Mouse (Mus musculus) ovary, postnatal 36 days (tissue): ENCODE measurements at regions not wholly inside any gene's neighbourhood (a gene's known extent, or its start where the extent isn't known, plus 50 kb on each side); places are given as distances from the start of the nearest gene placed in this dataset.

ENCODE experiments used
- DNase-seq: peaks from one replicate; pipeline ENCODE4 v3.0.0; 2022; ENCODE audit warnings: low spot score, mixed read lengths

GRCm38 (mm10) chr13:83872887-83873286 lies 349.2 kb upstream of the Tmem161b start:
- no peak for DNase-seq

- no peak for DNase-seq
Measured at GRCm38 (mm10) chr13:83879561-83879960, 342.5 kb upstream of the Tmem161b start.

GRCm38 (mm10) chr13:83880305-83880704 lies 341.8 kb upstream of the Tmem161b start:
- no peak for DNase-seq

DNA sequence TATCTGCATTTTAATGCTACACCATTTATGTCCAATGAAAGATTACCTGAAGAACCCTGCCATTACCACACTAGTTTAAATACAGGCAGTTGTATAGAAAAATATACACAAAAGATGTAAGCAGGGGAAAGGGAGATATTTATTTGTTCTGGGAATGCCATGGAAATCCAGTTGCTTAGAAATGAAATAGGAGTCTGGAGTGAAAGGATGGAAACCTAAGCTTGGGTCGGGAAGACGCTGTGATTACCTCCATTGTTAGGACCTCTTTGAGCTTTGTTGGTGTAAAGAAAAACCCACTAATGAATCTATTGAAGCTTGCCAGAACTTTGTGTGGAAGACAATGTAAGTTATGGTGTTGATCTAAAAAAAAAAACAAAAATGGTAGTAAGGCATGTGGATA lies 341.3 kb upstream of the Tmem161b start:
- DNase-seq: no peak

DNA sequence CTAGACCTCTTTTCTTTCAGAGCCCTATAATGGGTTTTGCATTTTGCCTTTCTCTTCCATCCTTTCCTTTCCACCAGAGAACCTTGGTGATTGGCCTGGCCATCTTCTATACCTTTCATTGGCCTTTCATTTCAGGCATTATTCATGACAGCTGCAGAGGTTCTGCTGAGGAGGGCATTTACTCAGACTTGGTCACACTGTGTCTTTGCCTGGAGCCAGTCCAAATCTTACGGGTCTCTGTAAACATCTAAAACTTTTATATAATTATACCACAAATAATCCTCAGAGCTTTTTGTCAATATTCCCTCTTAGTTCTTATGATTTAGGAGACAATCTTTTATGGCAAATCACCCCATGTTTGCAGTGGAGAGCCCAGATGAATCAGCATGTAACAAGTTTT lies 339.3 kb upstream of the Tmem161b start:
- no peak for DNase-seq

DNA sequence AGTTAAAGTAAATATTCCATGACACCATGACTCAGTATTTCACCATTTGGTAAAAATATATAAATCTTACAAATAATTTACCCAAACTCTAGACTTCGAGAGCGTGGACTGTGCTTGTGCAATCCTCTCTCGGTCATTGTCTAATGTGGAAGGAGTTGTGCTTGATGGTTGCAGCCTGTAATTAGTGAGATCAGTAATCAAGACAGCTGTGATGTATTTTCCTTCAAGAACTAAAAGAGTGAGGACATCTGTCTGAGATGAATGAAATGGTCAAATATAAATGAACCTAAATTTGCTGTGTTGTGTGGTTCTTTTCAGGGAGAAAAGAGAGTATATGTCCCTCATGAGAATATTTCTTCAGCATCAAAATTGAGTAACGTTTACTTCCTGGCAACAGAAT lies 338.3 kb upstream of the Tmem161b start:
- no peak for DNase-seq

DNA sequence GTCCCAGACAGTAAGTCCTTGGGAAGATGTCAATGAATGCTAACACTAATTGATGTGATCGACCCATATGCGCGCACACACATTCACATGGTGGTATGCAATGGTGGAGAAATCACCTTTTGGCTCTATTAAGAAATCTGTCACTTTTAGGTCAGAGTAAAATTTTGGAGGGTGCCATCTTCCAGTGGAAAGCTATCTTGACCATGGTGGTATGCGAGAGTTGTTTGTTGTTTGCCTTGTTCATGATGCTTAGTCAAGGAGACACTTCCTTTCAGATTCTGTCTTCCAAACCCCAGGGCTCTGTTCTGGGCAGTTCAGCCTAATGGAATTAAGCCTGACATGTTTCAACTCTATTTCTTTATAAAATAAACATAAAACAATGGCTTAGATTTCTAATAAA lies 337.9 kb upstream of the Tmem161b start:
- DNase-seq: no peak

DNA sequence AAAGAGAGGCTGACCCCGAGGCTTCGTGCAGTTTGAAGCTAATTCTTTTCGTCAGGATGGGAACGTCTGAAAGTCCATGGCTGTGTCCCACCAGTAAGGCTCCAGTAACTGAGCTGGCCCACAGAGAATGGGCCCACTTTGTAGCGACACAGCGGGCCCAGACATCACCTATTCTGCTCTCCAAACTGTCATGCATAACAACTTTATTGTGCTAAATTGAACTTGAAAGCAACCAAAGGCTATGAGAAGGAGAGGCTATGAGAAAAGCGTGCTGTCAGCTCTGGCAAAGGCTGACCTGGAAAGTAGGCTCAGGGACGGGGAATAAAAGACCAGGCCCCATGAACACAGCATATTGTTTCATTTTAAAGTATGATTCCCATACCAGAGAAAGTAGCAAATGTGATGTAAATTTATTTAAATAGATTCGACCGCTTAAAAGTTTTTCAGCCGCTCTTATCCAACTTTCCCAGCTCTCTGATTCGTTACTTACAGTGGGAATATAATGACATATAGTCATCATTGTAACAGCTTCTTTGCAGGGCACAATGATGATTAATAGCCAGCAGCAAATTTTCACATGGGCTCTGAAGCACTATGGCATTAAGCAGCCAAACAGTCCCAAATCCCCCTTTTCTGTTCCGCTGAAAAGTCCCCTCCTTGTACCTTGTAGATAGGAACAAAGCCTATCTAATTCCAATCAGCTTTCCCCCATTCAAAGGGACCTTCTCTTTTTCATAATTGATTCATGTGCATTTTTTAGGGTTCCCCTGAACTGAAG lies 337.1 kb upstream of the Tmem161b start:
- no peak for DNase-seq

GRCm38 (mm10) chr13:83885729-83886128 lies 336.4 kb upstream of the Tmem161b start:
- no peak for DNase-seq

DNA sequence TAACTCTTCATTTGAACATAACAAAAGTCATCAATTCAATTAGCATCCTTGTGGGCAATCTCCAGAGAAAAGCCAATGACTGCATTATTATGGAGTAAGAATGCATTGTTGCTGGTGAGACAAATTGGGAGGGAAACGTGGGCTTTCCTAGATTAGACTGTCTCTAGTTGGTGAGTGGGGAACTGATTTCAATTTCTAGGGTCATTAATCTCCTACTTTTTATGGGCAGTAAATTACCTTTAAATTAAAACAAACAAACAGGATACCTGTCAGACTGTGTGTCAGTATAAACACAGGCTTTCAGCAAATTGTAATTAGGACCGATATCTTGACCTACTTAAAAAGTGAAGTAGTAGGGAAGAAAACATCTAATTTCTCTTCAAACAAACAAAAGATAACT lies 307.4 kb upstream of the Tmem161b start:
- no peak for DNase-seq

DNA sequence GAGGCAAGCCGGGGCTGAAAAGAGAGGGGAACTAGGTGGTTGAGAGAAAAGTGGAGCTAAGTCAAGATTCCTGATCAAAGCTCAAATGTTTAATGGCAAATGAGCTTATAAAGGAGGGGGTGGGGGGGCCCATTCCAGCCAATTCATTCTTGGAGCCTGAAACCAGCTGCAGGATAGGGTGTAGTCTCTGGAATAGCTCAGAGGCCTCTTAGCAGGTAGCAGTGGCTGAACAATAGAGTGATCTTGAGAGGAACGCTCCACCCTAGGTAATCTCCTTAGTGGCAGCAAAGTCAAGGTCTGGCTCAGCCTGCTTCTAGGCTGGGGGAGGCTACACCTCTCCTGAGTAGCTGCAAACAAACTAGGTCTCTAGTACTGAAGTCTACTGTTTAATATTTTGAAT lies 289.3 kb upstream of the Tmem161b start:
- DNase-seq: no peak

DNA sequence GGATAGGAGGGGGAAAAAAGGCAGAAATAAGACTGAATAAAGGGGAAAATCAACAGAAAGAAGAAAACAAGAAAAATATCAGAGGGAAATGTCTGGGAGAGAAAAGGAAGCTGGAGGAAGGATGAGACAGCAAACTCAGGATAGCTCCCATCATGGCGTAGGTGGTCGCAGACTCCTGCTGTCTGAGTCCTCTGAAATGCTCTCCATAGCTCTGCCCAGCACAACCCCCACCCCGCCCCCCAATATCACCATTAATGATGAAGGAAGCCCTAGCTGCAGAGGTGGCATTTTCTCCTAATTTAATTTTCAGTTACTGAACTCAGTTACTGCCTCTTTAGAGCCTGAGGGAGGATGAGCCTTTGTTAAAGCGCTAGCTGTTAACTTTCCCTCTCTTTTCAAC lies 275.6 kb upstream of the Tmem161b start:
- no peak for DNase-seq

- no peak for DNase-seq
Measured at GRCm38 (mm10) chr13:83951163-83951562, 270.9 kb upstream of the Tmem161b start.

- DNase-seq: no peak
Measured at GRCm38 (mm10) chr13:83951808-83952207, 270.3 kb upstream of the Tmem161b start.

- DNase-seq: no peak
Measured at GRCm38 (mm10) chr13:83952353-83952752, 269.7 kb upstream of the Tmem161b start.

DNA sequence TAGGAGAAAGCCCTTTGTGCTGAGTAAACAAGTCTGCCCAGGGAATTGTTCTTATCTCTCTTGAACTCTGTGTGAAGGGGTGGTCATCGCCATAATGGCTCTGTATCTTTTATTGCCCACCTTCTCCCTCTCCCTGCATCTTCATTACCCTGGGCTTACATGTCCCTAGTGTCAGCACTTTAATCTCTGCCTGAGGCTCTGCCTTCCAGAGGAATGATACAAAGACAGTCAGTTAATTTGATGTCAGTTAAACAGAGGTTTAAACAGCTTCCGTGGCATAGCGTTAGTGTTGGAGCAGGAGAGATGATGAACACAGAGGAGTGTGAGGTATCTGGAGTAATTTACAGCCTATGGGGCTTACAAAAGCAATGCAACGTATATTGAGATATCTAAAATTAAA lies 269.2 kb upstream of the Tmem161b start:
- no peak for DNase-seq

DNA sequence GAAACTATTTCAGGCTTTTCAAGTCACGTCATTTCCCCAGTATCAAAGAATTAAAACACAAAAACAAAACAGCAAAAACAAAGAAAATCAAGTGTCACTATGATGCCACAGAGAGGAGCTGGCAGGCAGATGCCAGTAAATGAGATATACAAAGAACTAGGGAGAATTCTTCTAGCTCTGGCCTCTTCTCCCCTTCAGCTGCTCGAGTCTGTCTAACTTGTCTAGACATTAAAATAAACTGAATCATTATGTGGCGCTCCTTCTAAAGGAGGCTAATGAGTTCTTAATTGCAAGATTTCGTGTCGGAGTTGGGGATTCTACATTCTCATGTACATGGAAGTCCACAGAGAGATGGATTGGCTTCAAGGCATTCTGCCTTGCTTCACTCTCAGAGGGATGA lies 266.4 kb upstream of the Tmem161b start:
- no peak for DNase-seq

GRCm38 (mm10) chr13:83978541-83978940 lies 243.6 kb upstream of the Tmem161b start:
- DNase-seq: no peak

GRCm38 (mm10) chr13:83979535-83979934 lies 242.6 kb upstream of the Tmem161b start:
- DNase-seq: no peak

GRCm38 (mm10) chr13:83984651-83985331 lies 237.3 kb upstream of the Tmem161b start:
- DNase-seq: no peak

- no peak for DNase-seq
Measured at GRCm38 (mm10) chr13:83987746-83988423, 234.2 kb upstream of the Tmem161b start.

GRCm38 (mm10) chr13:83988517-83988916 lies 233.6 kb upstream of the Tmem161b start:
- DNase-seq: no peak
